Mouse (Mus musculus) bone marrow macrophage, adult 2 months (primary cell): Measurements from ENCODE around the gene Chd6.

Source experiments
- CTCF ChIP-seq: IDR thresholded peaks from 2 replicates; pipeline ENCODE4 v1.5.1; 2012; ENCODE audit warnings: low read depth, mild to moderate bottlenecking, low read length, moderate library complexity
- POLR2A ChIP-seq: IDR thresholded peaks from 2 replicates; pipeline ENCODE4 v1.6.1; 2012; ENCODE audit warnings: mild to moderate bottlenecking, low read depth, low read length, borderline replicate concordance

DNA sequence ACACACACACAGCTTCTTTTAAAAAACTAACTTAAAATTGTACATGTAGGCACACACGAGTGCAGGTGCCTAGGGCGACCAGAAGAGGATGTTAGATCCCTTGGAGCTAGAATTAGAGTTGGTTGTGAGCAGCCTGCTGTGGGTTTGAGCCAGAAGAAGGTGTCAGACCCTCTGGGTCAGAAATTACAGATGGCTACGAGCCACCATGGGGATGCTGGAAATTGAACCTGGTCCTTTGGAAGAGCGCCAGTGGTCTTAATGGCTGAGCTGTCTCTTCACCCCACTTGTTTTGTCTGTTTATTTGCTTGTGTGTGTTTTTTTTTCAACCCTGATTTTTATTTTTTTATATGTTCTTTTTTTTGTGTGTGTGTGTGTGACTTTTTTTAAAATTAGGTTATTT lies 174.4 kb downstream of the Chd6 start:
- no peak for TF ChIP-seq CTCF
- no peak for TF ChIP-seq POLR2A
